Mouse (Mus musculus) bone marrow macrophage, adult 2 months (primary cell): ENCODE data around the gene Eya2. TPM values are rescaled to one million over a fixed set of nuclear protein-coding genes. Genes with fewer than 3 reads are reported as not detected.
"Not testable (repeated sequence)": the region's sequence is repeated elsewhere in the genome, so short reads cannot be mapped to it uniquely, and the experiment has no call there.

Experiments used
- H3K27ac ChIP-seq: 2 replicates; pipeline ENCODE4 v1.5.1; 2012; ENCODE audit warnings: low read depth, low read length; ENCODE audit not compliant: insufficient read depth
- H3K4me1 ChIP-seq: 2 replicates; pipeline ENCODE4 v1.6.1; 2012; ENCODE audit warnings: low read length; ENCODE audit not compliant: control insufficient read depth, insufficient read depth
- H3K4me3 ChIP-seq: 2 replicates; pipeline ENCODE4 v1.5.1; 2012; ENCODE audit warnings: mild to moderate bottlenecking, low read length, moderate library complexity; ENCODE audit not compliant: insufficient read depth
- CTCF ChIP-seq: IDR thresholded peaks from 2 replicates; pipeline ENCODE4 v1.5.1; 2012; ENCODE audit warnings: low read depth, mild to moderate bottlenecking, low read length, moderate library complexity
- POLR2A ChIP-seq: IDR thresholded peaks from 2 replicates; pipeline ENCODE4 v1.6.1; 2012; ENCODE audit warnings: mild to moderate bottlenecking, low read depth, low read length, borderline replicate concordance
- polyA plus RNA-seq: library from polyadenylated mRNA; stranded (reverse); fragments of >200 nt; gene quantifications from 2 replicates; pipeline ENCODE4 v1.2.4, GENCODE M21; 2012; ENCODE audit not compliant: missing spikeins, insufficient read depth, insufficient read length

The Eya2 gene
- 1.0 TPM in 1 of 2 replicates, not detected in the other for polyA plus RNA-seq

DNA sequence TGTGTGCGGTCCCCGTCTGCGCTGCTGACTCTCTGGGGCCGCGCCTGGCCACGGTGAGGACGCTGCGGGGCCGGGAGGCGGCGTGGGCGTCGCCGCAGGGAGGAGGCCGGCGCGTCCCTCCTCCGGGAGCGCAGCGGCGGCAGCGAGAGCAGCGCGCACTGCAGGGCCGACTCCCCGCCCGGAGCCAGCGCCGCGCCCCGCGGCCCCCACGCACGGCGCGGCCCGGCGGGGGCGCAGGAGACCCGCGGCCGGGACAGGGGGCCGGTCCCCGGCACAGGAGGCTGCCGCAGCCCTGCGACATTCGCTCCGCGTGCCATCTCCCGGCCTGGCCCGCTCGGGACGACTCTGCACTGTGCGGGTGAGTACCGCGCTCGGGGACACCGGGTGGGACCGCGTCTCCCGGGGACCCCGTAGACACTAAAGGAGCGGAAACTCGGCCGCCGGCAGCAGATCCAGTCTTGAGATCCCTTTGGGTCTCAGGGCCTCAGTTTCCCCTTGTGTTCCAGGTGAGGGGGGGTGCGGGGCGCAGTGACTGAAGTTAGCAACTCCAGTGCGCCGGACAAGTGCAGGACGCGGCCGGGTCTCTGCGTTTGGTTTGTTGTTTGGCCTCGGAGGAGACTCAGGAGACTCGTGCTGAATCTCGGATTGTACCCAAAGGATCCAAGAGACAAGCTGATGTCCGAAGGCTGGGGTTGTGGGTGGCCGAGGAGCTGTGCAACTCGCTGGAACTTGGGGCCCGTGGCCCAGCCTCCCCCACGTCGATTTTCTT, at the start of gene Eya2:
TSS of gene Eya2 (plus strand) at position 126 of the 769 bp plus-strand sequence.
- H3K27ac ChIP-seq, result no peak within 1 kb of the TSS
- no peaks in the 10 kb centered on the region for H3K4me1 ChIP-seq
- no peak within 1 kb of the TSS for H3K4me3 ChIP-seq
- TF ChIP-seq POLR2A (no peak), CTCF (no peak)

DNA sequence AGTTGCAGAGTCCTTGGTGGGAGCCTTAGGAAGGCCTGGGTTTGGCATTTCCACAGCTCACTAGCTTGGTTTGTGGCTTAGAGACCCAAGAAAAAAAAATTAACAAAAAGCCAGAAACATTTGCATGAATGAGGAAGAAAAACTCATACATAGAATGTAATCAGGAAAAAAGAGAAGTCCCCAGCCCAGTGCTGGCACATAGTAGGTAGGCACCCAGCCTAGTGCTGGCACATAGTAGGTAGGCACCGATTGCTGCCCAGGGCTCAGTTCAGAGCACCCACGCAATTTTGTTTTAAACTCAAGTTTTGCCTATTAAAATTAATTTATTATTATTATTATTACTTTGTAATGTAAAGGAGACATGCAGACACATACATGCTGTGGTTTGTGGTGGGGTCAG, 49.1 kb upstream of the Eya2 start:
- TF ChIP-seq CTCF, result no peak
- H3K4me1 ChIP-seq, result no peaks in the 10 kb centered on the region
- no peak overlapping the region for H3K4me3 ChIP-seq
- H3K27ac ChIP-seq, result no peak overlapping the region

DNA sequence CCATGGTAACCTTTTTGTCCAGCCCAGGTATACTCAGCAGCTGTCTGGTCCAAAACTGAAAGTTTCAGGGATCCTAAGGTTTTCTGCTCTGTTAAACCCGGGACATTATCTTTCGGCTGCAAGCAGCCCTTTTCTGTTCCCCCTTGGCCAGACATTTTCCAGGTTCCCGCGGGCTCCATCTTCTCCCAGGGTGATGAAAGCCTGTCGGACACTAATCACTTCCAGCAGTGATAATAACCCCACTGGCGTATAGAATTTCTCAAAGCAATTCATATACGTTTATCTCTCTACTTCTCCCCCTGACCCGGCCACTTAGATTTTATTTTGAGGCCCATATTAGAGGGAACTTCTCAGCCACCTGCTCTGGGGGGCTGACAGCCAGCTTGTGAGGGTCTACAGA, 48.5 kb upstream of the Eya2 start:
- TF ChIP-seq POLR2A (no peak), CTCF (no peak)
- Histone ChIP-seq H3K4me3 (no peak overlapping the region), H3K27ac (no peak overlapping the region), H3K4me1 (no peaks in the 10 kb centered on the region)

DNA sequence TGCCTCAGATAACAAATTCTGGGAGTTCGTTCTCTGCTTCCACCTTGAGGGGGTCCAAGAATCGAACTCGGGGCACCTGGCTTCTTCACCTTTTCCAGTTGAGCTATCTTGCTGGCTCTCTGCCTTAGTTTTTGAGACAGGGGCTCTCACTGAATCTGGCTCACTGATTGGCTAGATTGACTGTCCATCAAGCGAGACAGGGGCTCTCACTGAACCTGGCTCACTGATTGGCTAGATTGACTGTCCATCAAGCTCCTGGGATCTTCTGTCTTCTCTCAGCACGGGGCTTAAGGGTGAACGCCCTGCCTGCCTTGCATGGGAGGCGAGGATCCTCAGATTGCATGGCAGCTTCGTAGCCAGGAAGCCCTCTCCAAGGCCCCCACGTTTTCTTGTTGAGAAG, 47.4 kb upstream of the Eya2 start:
- Histone ChIP-seq H3K4me1 (no peaks in the 10 kb centered on the region), H3K27ac (no peak overlapping the region), H3K4me3 (no peak overlapping the region)
- TF ChIP-seq POLR2A, result no peak
- TF ChIP-seq CTCF, result no peak

DNA sequence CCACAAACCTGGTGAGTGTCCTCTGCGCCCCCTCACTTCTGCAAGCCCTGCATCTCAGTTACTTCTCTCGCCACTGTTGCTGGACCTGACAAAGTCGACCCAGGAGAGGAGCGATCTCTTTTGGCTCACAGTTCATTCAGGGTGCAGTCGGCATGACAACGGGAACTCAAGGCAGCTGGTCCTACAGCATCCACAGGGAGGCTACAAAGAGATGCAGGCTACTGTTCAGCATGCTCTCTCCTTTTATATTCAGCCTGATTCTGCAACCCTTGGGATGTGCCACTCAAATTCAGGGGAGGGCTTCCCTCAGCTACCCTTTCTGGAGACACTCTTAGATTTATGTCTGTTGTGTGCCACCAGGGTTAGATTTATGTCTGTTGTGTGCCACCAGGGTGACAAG, 46.2 kb upstream of the Eya2 start:
- no peak for TF ChIP-seq POLR2A
- TF ChIP-seq CTCF, result no peak
- no peaks in the 10 kb centered on the region for H3K4me1 ChIP-seq
- no peak overlapping the region for H3K4me3 ChIP-seq
- no peak overlapping the region for H3K27ac ChIP-seq

DNA sequence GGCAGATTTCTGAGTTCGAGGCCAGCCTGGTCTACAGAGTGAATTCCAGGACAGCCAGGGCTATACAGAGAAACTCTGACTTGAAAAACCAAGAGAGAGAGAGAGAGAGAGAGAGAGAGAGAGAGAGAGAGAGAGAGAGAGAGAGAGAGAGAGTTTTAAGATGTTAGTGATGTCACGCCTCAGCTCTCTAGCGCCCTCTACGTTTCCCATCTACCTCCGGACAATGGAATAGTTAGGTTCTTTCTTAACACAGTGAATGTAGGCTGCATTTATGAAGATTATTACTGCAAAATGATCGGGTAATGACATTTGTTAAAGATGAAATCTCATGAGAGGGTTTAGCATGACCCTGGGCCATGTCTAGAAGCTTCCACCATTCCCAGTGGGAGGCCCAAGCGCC, 44.4 kb upstream of the Eya2 start:
- not testable (repeated sequence) for H3K27ac ChIP-seq, H3K4me3 ChIP-seq, H3K4me1 ChIP-seq

DNA sequence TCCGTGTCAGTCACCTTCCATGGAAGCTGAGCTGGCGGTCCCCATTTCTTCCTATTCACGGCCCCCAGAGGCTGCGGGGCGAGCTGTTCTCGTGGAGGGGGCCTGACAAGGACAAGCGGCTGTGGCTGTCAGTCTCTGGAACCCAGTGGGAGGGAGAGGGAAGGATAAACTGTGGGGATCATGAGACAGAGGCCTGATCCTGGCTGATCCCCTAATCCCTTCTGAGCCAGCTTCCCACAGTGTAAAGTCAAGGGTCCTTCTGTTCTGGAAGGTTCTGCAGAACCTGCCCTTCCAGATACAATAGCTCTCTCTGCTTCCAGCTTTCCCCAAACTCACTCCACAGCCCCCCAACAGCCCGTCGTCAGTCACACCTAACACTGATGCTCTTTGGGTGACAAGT, 40.8 kb upstream of the Eya2 start:
- Histone ChIP-seq H3K4me3 (no peak overlapping the region), H3K27ac (no peak overlapping the region), H3K4me1 (no peaks in the 10 kb centered on the region)
- TF ChIP-seq CTCF, result no peak
- TF ChIP-seq POLR2A, result no peak

DNA sequence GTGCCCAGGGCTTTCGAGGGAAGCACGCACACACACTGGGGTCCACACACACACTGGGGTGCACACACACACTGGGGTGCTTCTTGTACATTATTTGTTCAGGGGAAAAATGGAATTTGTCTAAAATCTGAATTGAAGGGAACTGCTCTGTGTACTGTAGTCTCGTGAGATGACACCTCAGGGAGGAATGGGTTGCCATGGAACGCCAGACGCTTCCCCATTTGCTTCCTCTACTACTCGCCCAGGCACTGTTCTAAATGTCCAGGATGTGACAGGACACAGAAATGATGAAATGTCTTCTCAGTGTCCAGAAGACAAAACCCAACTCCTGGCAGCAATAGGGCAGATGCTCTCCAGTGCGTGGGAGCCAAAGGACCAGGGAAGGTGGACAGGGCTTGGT, 37.6 kb upstream of the Eya2 start:
- no peak overlapping the region for H3K4me3 ChIP-seq
- TF ChIP-seq POLR2A, result no peak
- TF ChIP-seq CTCF, result no peak
- H3K27ac ChIP-seq, result no peak overlapping the region
- H3K4me1 ChIP-seq, result no peaks in the 10 kb centered on the region

DNA sequence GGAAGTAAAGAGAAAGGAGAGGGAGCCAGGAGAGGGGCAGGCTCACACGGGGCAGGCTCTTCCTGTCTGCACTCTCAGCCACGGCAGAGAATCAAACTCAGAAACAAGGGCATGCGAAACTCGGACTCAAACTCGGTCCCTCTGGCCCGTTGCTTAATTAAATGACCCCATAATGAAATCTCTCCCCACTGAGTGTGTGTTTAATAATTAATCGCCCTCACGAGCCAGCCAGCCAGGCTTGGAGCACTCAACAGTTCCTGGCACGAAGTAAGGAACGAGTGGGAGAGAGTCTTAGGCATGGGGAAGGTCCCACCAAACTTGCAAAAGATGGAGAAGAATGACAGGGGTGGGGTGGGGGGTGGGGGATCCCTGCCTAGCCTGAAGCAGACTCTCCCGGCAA, 35.9 kb upstream of the Eya2 start:
- Histone ChIP-seq H3K4me3 (no peak overlapping the region), H3K27ac (no peak overlapping the region), H3K4me1 (no peaks in the 10 kb centered on the region)
- TF ChIP-seq CTCF (no peak), POLR2A (no peak)

DNA sequence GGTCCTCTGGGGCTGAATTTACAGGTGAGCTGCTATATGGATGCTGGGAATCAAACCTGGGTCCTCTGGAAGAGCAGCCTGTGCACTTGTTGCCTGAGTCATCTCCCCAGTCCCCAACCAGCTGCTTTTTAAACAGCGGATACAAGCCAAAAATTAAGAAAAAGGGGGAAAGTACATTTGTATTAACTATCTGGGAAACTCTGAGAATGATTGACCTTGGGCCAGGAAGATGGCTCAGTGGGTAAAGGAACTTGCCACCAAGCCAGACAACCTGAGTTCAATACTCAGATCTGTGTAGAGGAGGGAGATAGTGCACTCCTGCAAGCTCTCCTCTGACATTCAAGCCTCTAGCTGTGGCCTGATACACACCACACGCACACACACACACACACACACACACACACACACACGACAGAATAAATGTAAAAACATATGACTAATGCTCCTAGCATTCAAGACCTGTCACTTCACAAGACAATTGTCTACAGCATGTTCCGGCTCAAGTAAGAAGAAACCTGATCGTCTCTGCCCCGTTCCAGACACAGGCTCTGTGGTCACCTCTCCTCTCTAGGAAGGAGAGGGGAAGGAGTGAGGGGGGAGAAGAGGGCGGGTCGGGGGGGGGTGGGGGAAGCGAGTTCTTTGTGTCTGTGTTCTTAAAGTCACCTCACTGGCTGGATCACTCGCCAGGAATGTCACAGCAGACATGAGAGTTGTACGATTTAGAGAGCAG, 35.2 kb upstream of the Eya2 start:
- TF ChIP-seq CTCF (no peak), POLR2A (no peak)
- Histone ChIP-seq H3K4me1 (no peaks in the 10 kb centered on the region), H3K27ac (no peak overlapping the region), H3K4me3 (no peak overlapping the region)
